Mouse (Mus musculus) stomach, adult 2 months (tissue): Measurements from ENCODE around the gene Vmn1r183. TPM values are rescaled to one million over a fixed set of nuclear protein-coding genes. Genes with fewer than 3 reads are reported as not detected.

Experiments
- polyA plus RNA-seq: library from polyadenylated mRNA; depleted of rRNA; stranded (reverse); fragments of >200 nt; gene quantifications from 2 replicates; pipeline ENCODE4 v1.2.3, GENCODE M21; 2012; rRNA removed

Vmn1r183 gene
- not detected in 2 replicates for polyA plus RNA-seq

DNA sequence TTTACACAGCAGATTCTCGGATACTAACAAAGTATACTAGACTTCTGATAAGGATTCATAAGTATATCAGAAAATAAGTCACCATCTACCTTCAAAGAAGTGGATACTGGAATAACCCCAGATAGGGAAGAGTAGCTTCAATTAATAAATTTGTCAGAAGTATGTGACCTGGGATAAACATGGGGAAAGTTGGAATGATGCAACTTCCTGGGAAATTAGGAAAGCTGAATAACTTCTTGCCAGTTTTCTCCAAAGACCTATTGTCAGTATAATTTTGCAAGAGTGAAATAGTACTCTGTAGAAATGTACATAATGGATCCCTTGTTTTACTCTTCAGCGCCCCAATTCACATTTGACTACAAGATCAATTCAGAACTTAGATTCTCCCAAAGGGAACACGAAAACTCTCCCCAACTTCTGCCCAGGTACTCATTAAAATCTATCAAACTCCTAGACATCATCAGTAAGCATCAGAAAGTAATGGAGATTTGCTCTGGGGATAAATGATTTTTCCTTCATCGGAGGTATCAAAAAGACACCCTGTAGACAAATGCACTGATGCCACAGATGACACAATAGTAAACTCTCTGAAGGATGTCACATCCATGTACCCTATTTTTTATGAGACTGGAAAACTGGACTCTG lies at the start of gene Vmn1r183:
Vmn1r183 (plus strand) TSS at position 595 of the 645 bp plus-strand sequence.

DNA sequence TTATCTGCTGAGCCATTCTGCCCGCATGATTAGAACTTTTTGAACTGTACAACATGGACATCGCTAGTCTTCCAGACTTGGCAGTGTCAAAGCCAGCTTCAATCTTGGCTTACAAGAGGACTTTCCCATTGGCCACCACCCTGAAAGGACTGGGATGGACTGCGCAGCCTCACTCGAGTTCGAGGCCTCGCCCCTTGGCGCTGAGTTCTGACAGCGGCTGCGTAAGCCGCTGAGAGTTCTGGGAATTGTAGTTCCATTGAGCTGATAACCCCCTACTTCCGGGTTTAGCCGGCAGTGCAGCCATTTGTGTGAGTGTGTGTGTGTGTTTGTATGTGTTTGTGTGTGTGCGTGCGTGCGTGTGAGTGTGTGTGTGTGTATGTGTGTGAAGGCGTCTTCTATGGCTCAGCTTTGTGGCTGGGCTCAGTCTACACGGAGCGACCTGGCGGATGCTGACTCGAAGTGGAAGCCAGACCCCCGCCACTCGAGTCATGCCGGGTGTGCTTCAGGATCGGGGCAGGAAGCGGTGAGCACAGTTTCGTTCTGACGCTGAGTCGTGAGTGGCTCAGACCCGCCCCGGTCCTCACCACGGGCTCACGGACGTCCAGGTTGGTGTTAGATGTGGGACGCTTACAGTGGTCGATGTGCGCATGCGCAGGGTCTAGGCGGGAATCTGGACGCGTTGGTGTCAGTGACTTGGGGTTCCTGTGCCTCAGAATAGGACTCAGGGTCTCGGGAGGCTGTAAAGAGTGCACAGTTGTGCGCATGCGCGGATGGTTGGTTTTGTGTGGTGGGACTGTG lies 28.8 kb downstream of the Vmn1r183 start, which contains the start of gene Zfp180:
Zfp180 (plus strand) TSS at position 291 of the 798 bp plus-strand sequence.

DNA sequence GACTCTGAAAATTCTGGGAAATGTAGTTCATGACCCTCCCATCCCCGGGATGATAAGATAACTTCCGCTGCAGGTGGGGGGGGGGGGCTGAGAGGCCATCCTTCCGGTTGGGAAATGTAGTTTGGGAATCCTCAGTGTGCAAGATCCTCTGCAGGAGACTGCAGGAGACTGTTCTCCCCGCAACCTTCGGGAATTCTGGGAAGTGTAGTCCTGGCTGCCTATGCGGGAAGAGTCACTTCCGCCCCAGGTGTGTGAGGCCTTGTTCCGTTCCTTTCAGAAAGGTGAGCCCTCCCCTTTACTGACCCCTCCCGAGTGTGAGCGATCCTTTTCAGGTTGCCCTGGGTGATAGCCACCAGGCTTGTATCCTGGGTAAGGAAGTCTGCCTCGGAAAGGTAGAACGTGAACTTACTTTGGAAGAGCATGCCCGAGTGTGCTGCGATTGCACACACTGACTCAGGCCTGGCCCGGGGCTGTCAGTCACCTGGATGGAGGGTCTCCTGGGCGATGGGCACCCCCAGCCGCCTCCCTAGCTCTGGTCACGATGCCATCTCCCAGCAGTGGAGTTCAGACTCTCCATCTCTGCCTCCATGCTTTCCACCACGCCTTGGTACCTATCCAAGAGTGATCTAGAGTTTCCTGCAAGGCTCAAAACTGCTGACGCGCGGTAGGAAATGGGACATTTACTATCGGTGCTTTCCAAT lies 59.3 kb downstream of the Vmn1r183 start, which contains the start of gene Zfp112:
Zfp112 (plus strand) TSS at position 159 of the 701 bp plus-strand sequence.

Other genes with a start within 250 kb of the Vmn1r183 start
- gene Vmn1r175, start 242.6 kb upstream of the Vmn1r183 start, polyA plus RNA-seq = not detected in 2 replicates
- not detected in 2 replicates for gene Vmn1r176, start 215.9 kb upstream of the Vmn1r183 start, polyA plus RNA-seq
- not detected in 2 replicates for gene Vmn1r177, start 186.8 kb upstream of the Vmn1r183 start, polyA plus RNA-seq
- not detected in 2 replicates for gene Vmn1r178, start 161.2 kb upstream of the Vmn1r183 start, polyA plus RNA-seq
- gene Vmn1r179, start 126.3 kb upstream of the Vmn1r183 start, polyA plus RNA-seq = not detected in 2 replicates
- not detected in 2 replicates for gene Vmn1r180, start 102.6 kb upstream of the Vmn1r183 start, polyA plus RNA-seq
- not detected in 2 replicates for gene Vmn1r181, start 78.6 kb upstream of the Vmn1r183 start, polyA plus RNA-seq
- gene V1rd19, start 51.6 kb upstream of the Vmn1r183 start, polyA plus RNA-seq = not detected in 2 replicates
- 2.7 and 3.3 TPM in 2 replicates for gene Zfp180, start 28.7 kb downstream of the Vmn1r183 start, polyA plus RNA-seq
- 0.28 and 0.58 TPM in 2 replicates for gene Zfp112, start 59.1 kb downstream of the Vmn1r183 start, polyA plus RNA-seq
- 2.1 and 3.2 TPM in 2 replicates for gene Zfp235, start 80.9 kb downstream of the Vmn1r183 start, polyA plus RNA-seq
- gene Zfp114, start 121.8 kb downstream of the Vmn1r183 start, polyA plus RNA-seq = 0.02 and 0.12 TPM in 2 replicates
- gene Zfp111, start 158.2 kb downstream of the Vmn1r183 start, polyA plus RNA-seq = 0.35 and 0.53 TPM in 2 replicates
- 0.17 and 0.40 TPM in 2 replicates for gene Zfp109, start 184.3 kb downstream of the Vmn1r183 start, polyA plus RNA-seq
- 0.16 and 0.24 TPM in 2 replicates for gene Zfp108, start 201.5 kb downstream of the Vmn1r183 start, polyA plus RNA-seq
- 0.47 and 0.73 TPM in 2 replicates for gene Zfp93, start 217.2 kb downstream of the Vmn1r183 start, polyA plus RNA-seq
- gene Zfp61, start 248.0 kb downstream of the Vmn1r183 start, polyA plus RNA-seq = 0.96 and 1.8 TPM in 2 replicates